Mouse (Mus musculus) hindbrain, embryonic 11.5 days (tissue): ENCODE results near the gene Dkk2. TPM values are rescaled to one million over a fixed set of nuclear protein-coding genes. Genes with fewer than 3 reads are reported as not detected.

Source experiments
- ATAC-seq: fragments of 200-750 bp; cut with Nextera tagmentation; 2 replicates; pipeline ENCODE4 v1.8.0; 2017; ENCODE audit warnings: mild to moderate bottlenecking, moderate TSS enrichment, moderate library complexity; ENCODE audit not compliant: low FRiP score
- DNase-seq: peaks from one replicate; pipeline ENCODE4 v3.0.0-alpha.2; 2015; ENCODE audit warnings: low spot score
- H3K27ac ChIP-seq: fragments of 300-500 bp; sonication (generic); 2 replicates; pipeline ENCODE4 v1.5.1; 2014; ENCODE audit warnings: mild to moderate bottlenecking, low read depth, low read length
- H3K27me3 ChIP-seq: fragments of 300-500 bp; sonication (generic); 2 replicates; pipeline ENCODE4 v1.6.1; 2014; ENCODE audit warnings: mild to moderate bottlenecking, low read length, moderate library complexity, mixed read lengths; ENCODE audit not compliant: control insufficient read depth, insufficient read depth
- H3K36me3 ChIP-seq: fragments of 300-500 bp; sonication (generic); 2 replicates; pipeline ENCODE4 v1.6.1; 2014; ENCODE audit warnings: mild to moderate bottlenecking, low read length, moderate library complexity, mixed read lengths; ENCODE audit not compliant: control insufficient read depth, insufficient read depth
- H3K4me1 ChIP-seq: fragments of 300-500 bp; sonication (generic); replicated peaks from 2 replicates; pipeline ENCODE4 v1.6.1; 2014; ENCODE audit warnings: low read length, mixed read lengths; ENCODE audit not compliant: control insufficient read depth, insufficient read depth
- H3K4me2 ChIP-seq: fragments of 300-500 bp; sonication (generic); replicated peaks from 2 replicates; pipeline ENCODE4 v1.6.1; 2014; ENCODE audit warnings: mild to moderate bottlenecking, low read depth, low read length
- H3K4me3 ChIP-seq: fragments of 300-500 bp; sonication (generic); 2 replicates; pipeline ENCODE4 v1.5.1; 2014; ENCODE audit warnings: low read depth, low read length
- H3K9ac ChIP-seq: fragments of 300-500 bp; sonication (generic); 2 replicates; pipeline ENCODE4 v1.6.1; 2014; ENCODE audit warnings: low read depth, low read length
- H3K9me3 ChIP-seq: fragments of 300-500 bp; sonication (generic); 2 replicates; pipeline ENCODE4 v1.6.1; 2016; ENCODE audit warnings: low read length; ENCODE audit not compliant: control insufficient read depth
- WGBS: fragments of 180-500 bp; shearing (Covaris S2); extraction: QIAGEN DNeasy Blood & Tissue Kit; methylation state at CpG from one replicate; pipeline ENCODE4 v1.1.7; 2014; 5-methylcytosine and 5-hydroxymethylcytosine counted together
- polyA plus RNA-seq: library from polyadenylated mRNA; unstranded; fragments of >200 nt; fragmentation: Nextera tagmentation; extraction: Ambion mirVana; gene quantifications from 2 replicates; pipeline ENCODE4 v1.2.1, GENCODE M21; 2014

Gene Dkk2
- polyA plus RNA-seq, 1 experiment from 2014 or later = 13.0 TPM

- ATAC-seq = peak; percentile 75; the same call in 1 of the 2 replicates
- no peak overlapping the region for H3K27ac ChIP-seq
- peak; percentile 77 for DNase-seq
- WGBS = 28% methylated on average over 11 of the region's 11 CpGs
- H3K9ac ChIP-seq = no peak overlapping the region
- no peak overlapping the region for H3K4me3 ChIP-seq
- no peaks in the 10 kb centered on the region for H3K36me3 ChIP-seq
- H3K9me3 ChIP-seq = no peaks in the 10 kb centered on the region
- no peaks in the 10 kb centered on the region for H3K27me3 ChIP-seq
- H3K4me1 ChIP-seq = no peaks in the 10 kb centered on the region
- no peak overlapping the region for H3K4me2 ChIP-seq
Observed at GRCm38 (mm10) chr3:132207469-132207868, 122.4 kb downstream of the Dkk2 start.

GRCm38 (mm10) chr3:132211260-132211659, 126.2 kb downstream of the Dkk2 start:
- Histone ChIP-seq H3K4me3 (no peak overlapping the region), H3K4me1 (no peaks in the 10 kb centered on the region), H3K9ac (no peak overlapping the region), H3K4me2 (no peak overlapping the region), H3K27ac (no peak overlapping the region), H3K36me3 (no peaks in the 10 kb centered on the region), H3K9me3 (no peaks in the 10 kb centered on the region), H3K27me3 (no peaks in the 10 kb centered on the region)
- DNase-seq = no peak
- no peak for ATAC-seq
- 89% methylated on average over 5 of the region's 5 CpGs for WGBS

GRCm38 (mm10) chr3:132219977-132220487, 134.9 kb downstream of the Dkk2 start:
- Histone ChIP-seq H3K9ac (no peak overlapping the region), H3K4me2 (no peak overlapping the region), H3K36me3 (no peaks in the 10 kb centered on the region), H3K4me3 (no peak overlapping the region), H3K27ac (no peak overlapping the region), H3K9me3 (no peaks in the 10 kb centered on the region), H3K4me1 (no peaks in the 10 kb centered on the region), H3K27me3 (no peaks in the 10 kb centered on the region)
- DNase-seq (no peak), ATAC-seq (no peak)
- WGBS = 88% methylated on average over 7 of the region's 7 CpGs

- H3K27ac ChIP-seq = no peak overlapping the region
- no peak for DNase-seq
- WGBS = 78% methylated on average over 1 of the region's 1 CpGs
- no peaks in the 10 kb centered on the region for H3K27me3 ChIP-seq
- no peak for ATAC-seq
- H3K4me3 ChIP-seq = no peak overlapping the region
- no peak overlapping the region for H3K9ac ChIP-seq
- H3K9me3 ChIP-seq = no peaks in the 10 kb centered on the region
- H3K4me2 ChIP-seq = no peak overlapping the region
- H3K4me1 ChIP-seq = no peaks in the 10 kb centered on the region
- H3K36me3 ChIP-seq = no peaks in the 10 kb centered on the region
Observed at GRCm38 (mm10) chr3:132227622-132228021, 142.5 kb downstream of the Dkk2 start.
